Mouse (Mus musculus) lung, postnatal 0 days (tissue): ENCODE data around the gene Adcy5. TPM values are rescaled to one million over a fixed set of nuclear protein-coding genes. Genes with fewer than 3 reads are reported as not detected.

Experiments
- ATAC-seq: fragments of 200-750 bp; cut with Nextera tagmentation; 2 replicates; pipeline ENCODE4 v1.8.0; 2017; ENCODE audit warnings: moderate library complexity
- DNase-seq: peaks from one replicate; pipeline ENCODE4 v3.0.0-alpha.2; 2016; ENCODE audit warnings: low spot score
- H3K27ac ChIP-seq: fragments of 300-500 bp; sonication (generic); 2 replicates; pipeline ENCODE4 v1.5.1; 2014; ENCODE audit warnings: antibody characterized with exemption, mild to moderate bottlenecking, low read length, mixed read lengths
- H3K27me3 ChIP-seq: fragments of 300-500 bp; sonication (generic); replicated peaks from 2 replicates; pipeline ENCODE4 v1.6.1; 2014; ENCODE audit warnings: low read length, mixed read lengths; ENCODE audit not compliant: insufficient read depth
- H3K36me3 ChIP-seq: fragments of 300-500 bp; sonication (generic); 2 replicates; pipeline ENCODE4 v1.6.1; 2014; ENCODE audit warnings: low read length, mixed read lengths; ENCODE audit not compliant: insufficient read depth
- H3K4me1 ChIP-seq: fragments of 300-500 bp; sonication (generic); 2 replicates; pipeline ENCODE4 v1.6.1; 2014; ENCODE audit warnings: antibody characterized with exemption, low read depth, low read length, mixed read lengths; ENCODE audit not compliant: insufficient read depth
- H3K4me2 ChIP-seq: fragments of 300-500 bp; sonication (generic); replicated peaks from 2 replicates; pipeline ENCODE4 v1.6.1; 2014; ENCODE audit warnings: low read depth, mild to moderate bottlenecking, low read length, moderate library complexity, mixed read lengths
- H3K4me3 ChIP-seq: fragments of 300-500 bp; sonication (generic); 2 replicates; pipeline ENCODE4 v1.5.1; 2014; ENCODE audit warnings: low read depth, low read length
- H3K9ac ChIP-seq: fragments of 300-500 bp; sonication (generic); replicated peaks from 2 replicates; pipeline ENCODE4 v1.6.1; 2014; ENCODE audit warnings: low read depth, mild to moderate bottlenecking
- H3K9me3 ChIP-seq: fragments of 300-500 bp; sonication (generic); 2 replicates; pipeline ENCODE4 v1.6.1; 2016; ENCODE audit warnings: low read length, mixed read lengths
- CTCF ChIP-seq: IDR thresholded peaks from 2 replicates; pipeline ENCODE4 v1.5.1; 2016; ENCODE audit warnings: antibody characterized with exemption, mild to moderate bottlenecking
- EP300 ChIP-seq: IDR thresholded peaks from 2 replicates; pipeline ENCODE4 v1.6.1; 2016; ENCODE audit warnings: antibody characterized with exemption, mild to moderate bottlenecking, control low read depth
- WGBS: fragments of 180-500 bp; shearing (Covaris S2); extraction: QIAGEN DNeasy Blood & Tissue Kit; methylation state at CpG from one replicate; pipeline ENCODE4 v1.1.7; 2014; 5-methylcytosine and 5-hydroxymethylcytosine counted together
- polyA plus RNA-seq: library from polyadenylated mRNA; unstranded; fragments of >200 nt; fragmentation: Nextera tagmentation; extraction: Ambion mirVana; gene quantifications from 2 replicates; pipeline ENCODE4 v1.2.1, GENCODE M21; 2015

The Adcy5 gene
- polyA plus RNA-seq, 1 experiment from 2014 or later = 0.48 TPM

DNA sequence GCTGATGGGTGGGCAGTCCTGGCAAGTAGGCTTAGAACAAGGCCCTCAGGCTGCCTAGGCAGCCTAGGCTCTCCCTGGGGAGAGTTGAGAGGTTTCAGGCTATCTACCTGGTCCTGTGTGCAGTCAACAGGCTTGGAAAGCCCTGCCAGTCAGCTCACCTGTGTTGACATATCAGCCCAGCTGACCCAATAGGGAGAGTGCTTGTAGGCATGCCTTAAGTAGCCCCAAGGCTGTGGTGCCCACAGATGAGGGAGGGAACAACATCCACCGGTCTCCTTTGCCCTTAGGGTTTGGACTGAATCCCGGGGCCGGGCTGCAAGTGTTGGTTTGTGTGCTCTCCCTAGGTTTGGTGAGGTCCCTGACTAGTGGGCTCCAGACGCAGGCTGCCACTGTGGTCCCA is 37.8 kb downstream of the Adcy5 start:
- no peak overlapping the region for H3K4me3 ChIP-seq
- no peaks in the 10 kb centered on the region for H3K27me3 ChIP-seq
- H3K36me3 ChIP-seq = no peaks in the 10 kb centered on the region
- H3K27ac ChIP-seq = no peak overlapping the region
- H3K9me3 ChIP-seq = no peaks in the 10 kb centered on the region
- no peak for TF ChIP-seq CTCF
- no peak for TF ChIP-seq EP300
- no peak overlapping the region for H3K9ac ChIP-seq
- 51% methylated on average over 4 of the region's 4 CpGs for WGBS
- H3K4me1 ChIP-seq = peaks cover 9% of the 10 kb centered on the region; the same call in 1 of the 2 replicates
- H3K4me2 ChIP-seq = no peak overlapping the region
- ATAC-seq (peak; percentile 71), DNase-seq (peak; percentile 51)

DNA sequence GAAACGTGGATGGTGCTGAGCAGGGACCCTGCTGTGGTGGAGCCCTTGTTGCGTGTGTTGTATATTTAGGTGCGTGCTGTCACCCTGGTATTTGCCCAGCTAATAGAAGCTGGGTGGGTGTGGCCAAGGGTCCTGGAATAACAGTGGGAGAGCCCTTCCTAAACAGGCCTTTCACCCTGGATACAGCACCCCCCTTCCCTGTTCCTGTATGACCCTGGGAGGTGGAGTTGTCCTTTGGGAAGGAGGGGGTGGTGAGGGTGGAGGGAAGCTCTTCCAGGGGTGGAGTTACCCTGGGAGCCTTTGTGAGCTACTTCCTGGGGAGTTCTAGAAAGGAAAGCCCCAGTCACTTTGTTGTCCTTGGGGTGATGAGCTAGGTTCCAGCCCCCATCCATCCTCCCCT is 38.7 kb downstream of the Adcy5 start:
- no peak for TF ChIP-seq EP300
- no peak for TF ChIP-seq CTCF
- Histone ChIP-seq H3K4me3 (no peak overlapping the region), H3K27ac (no peak overlapping the region), H3K9me3 (no peaks in the 10 kb centered on the region), H3K9ac (no peak overlapping the region), H3K4me1 (peaks cover 9% of the 10 kb centered on the region; the same call in 1 of the 2 replicates), H3K27me3 (no peaks in the 10 kb centered on the region), H3K4me2 (no peak overlapping the region), H3K36me3 (no peaks in the 10 kb centered on the region)
- 46% methylated on average over 3 of the region's 3 CpGs for WGBS
- DNase-seq = peak; percentile 33
- peak; percentile 35 for ATAC-seq

GRCm38 (mm10) chr16:35199721-35200431 is 45.2 kb downstream of the Adcy5 start:
- Histone ChIP-seq H3K4me2 (no peak overlapping the region), H3K27ac (peak overlapping the region; percentile 68), H3K4me3 (no peak overlapping the region), H3K9ac (no peak overlapping the region), H3K4me1 (peaks cover 16% of the 10 kb centered on the region), H3K27me3 (no peaks in the 10 kb centered on the region), H3K36me3 (no peaks in the 10 kb centered on the region), H3K9me3 (no peaks in the 10 kb centered on the region)
- peak; percentile 85 for DNase-seq
- ATAC-seq = peak; percentile 96
- TF ChIP-seq EP300 (peak; percentile 72), CTCF (0 out of 2 replicates have a peak, but pooled peaks have one; percentile 6)
- WGBS = 30% methylated on average over 6 of the region's 6 CpGs

- H3K27me3 ChIP-seq = no peaks in the 10 kb centered on the region
- DNase-seq (peak; percentile 63), ATAC-seq (peak; percentile 12; the same call in 1 of the 2 replicates)
- H3K36me3 ChIP-seq = no peaks in the 10 kb centered on the region
- peaks cover 16% of the 10 kb centered on the region for H3K4me1 ChIP-seq
- no peak overlapping the region for H3K4me3 ChIP-seq
- TF ChIP-seq CTCF = peak; percentile 17; the same call in 1 of the 2 replicates
- TF ChIP-seq EP300 = no peak
- 41% methylated on average over 9 of the region's 9 CpGs for WGBS
- H3K9ac ChIP-seq = no peak overlapping the region
- no peak overlapping the region for H3K4me2 ChIP-seq
- H3K27ac ChIP-seq = peak overlapping the region; percentile 68
- H3K9me3 ChIP-seq = no peaks in the 10 kb centered on the region
Measured at GRCm38 (mm10) chr16:35200432-35201142, 45.9 kb downstream of the Adcy5 start.

DNA sequence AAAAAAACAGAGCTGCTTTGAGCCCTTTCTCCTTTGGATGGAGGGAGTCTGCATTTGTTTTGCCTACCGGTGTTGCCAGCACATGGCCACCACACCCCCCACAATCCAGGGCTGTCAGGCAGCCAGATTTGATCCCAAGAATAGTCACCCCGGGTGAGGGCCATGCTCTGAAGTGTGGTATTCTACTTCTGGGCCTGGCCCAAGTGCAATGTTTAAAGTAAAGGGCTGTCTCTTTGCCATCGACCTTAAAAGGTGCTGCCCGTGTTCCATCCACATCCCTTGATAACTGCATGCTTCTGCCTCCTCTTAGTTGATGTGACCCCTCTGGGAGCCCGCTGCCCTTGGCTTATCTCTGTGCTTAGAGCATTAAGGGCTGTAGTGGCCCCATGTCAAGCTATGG is 46.6 kb downstream of the Adcy5 start:
- no peaks in the 10 kb centered on the region for H3K27me3 ChIP-seq
- TF ChIP-seq EP300 = no peak
- no peak for TF ChIP-seq CTCF
- DNase-seq (no peak), ATAC-seq (no peak)
- H3K36me3 ChIP-seq = no peaks in the 10 kb centered on the region
- H3K4me2 ChIP-seq = no peak overlapping the region
- H3K9ac ChIP-seq = no peak overlapping the region
- WGBS = 41% methylated on average over 5 of the region's 5 CpGs
- H3K27ac ChIP-seq = no peak overlapping the region
- H3K4me1 ChIP-seq = peaks cover 16% of the 10 kb centered on the region
- no peaks in the 10 kb centered on the region for H3K9me3 ChIP-seq
- H3K4me3 ChIP-seq = no peak overlapping the region

DNA sequence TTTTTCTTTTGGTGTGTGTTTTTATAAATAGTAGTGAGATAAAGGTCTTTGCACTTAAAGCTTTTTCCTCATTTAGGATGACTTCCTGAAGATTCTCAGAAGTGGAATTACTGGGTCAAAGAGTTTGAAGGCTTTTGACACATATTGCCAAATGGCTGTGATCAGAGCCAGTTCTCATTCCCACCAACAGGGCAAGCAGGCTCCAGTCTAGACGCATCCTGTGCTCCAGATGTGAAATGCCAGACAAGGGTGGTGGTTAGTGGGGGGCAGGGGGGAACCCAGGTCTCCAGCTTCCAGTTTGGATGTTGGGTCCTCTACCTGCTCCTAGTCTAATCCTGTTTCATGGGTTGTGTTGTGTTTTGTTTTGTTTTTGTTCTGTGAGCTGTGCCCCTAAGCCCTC is 48.8 kb downstream of the Adcy5 start:
- TF ChIP-seq CTCF = peak; percentile 10; the same call in 1 of the 2 replicates
- TF ChIP-seq EP300 = no peak
- whole genome bisulfite sequencing = 73% methylated on average over 1 of the region's 1 CpGs
- H3K4me3 ChIP-seq = no peak overlapping the region
- no peak for DNase-seq
- H3K9me3 ChIP-seq = no peaks in the 10 kb centered on the region
- H3K9ac ChIP-seq = no peak overlapping the region
- no peaks in the 10 kb centered on the region for H3K36me3 ChIP-seq
- no peak overlapping the region for H3K27ac ChIP-seq
- no peaks in the 10 kb centered on the region for H3K27me3 ChIP-seq
- H3K4me1 ChIP-seq = peaks cover 16% of the 10 kb centered on the region
- ATAC-seq = no peak
- no peak overlapping the region for H3K4me2 ChIP-seq
